Mouse (Mus musculus): ENCODE data around the gene Arhgef9. TPM values are rescaled to one million over a fixed set of nuclear protein-coding genes. Genes with fewer than 3 reads are reported as not detected.
A peak's percentile ranks its signal among the peaks of the same experiment; 100 is the strongest.

Gene Arhgef9
- total and polyA plus RNA-seq, 2 experiments: 1.3 to 4.3 TPM

DNA sequence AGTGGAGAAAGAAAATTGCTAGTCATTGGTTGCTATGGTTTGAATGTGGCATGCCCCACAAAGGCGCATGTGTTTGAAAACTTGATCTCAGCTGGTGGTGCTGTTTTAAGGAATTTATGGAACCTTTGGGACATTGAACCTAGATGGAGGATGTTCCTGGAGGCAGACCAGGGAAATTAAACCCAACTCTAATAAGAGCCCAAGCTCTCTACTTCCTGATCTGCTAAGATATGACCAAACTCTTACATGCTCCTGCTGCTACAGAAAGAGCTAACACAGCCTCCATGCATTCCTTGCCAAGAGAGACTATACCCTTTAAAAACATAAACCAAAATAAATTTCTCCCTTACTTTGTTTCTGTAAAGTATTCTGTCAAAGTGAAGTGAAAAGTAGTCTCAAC is 63.7 kb downstream of the Arhgef9 start:
- Histone ChIP-seq H3K4me3 (ENCODE audit: insufficient read depth, low read depth, low read length) (no peak overlapping the region), H3K4me1 (ENCODE audit: control insufficient read depth, insufficient read depth, low read length) (no peaks in the 10 kb centered on the region), H3K9ac (ENCODE audit: low read depth, low read length) (no peak overlapping the region), H3K27me3 (ENCODE audit: control insufficient read depth, insufficient read depth, low read length) (no peaks in the 10 kb centered on the region), H3K36me3 (ENCODE audit: control insufficient read depth, insufficient read depth, low read length) (no peaks in the 10 kb centered on the region), H3K27ac (replicated peaks; ENCODE audit: insufficient read depth, low read depth, low read length) (no peak overlapping the region), H3K79me2 (ENCODE audit: control insufficient read depth, insufficient read depth, low read length) (no peaks in the 10 kb centered on the region)
- TF ChIP-seq CTCF (IDR thresholded peaks at IDR 0.05; ENCODE audit: low read depth, low read length) (no peak), POLR2A (IDR thresholded peaks at IDR 0.05; ENCODE audit: extremely low read depth, insufficient read depth, low read length) (no peak)
- no peak for DNase-seq (ENCODE audit: extremely low read depth, low read depth, low spot score)
- 100% methylated on average over 1 of the region's 1 CpGs for WGBS

DNA sequence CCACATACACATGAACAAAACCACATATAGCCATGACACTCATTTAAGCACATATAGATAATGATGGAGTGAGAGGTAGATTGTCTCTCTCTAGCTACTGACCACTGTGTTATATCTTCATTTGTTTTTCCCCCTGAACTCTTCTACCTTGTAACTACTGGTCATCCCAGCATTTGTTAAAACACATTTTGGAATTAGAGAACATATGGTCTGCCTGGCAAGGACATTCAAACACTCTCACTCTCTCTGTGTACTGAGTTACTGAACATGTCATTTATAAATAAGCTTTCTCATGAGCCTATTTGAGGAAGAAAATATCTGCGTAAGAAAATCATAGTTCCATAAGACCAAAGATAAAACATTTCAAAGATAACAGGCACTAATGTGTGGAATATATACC is 64.9 kb downstream of the Arhgef9 start:
- 96% methylated on average over 1 of the region's 1 CpGs for WGBS
- no peaks in the 10 kb centered on the region for H3K79me2 ChIP-seq (ENCODE audit: control insufficient read depth, insufficient read depth, low read length)

DNA sequence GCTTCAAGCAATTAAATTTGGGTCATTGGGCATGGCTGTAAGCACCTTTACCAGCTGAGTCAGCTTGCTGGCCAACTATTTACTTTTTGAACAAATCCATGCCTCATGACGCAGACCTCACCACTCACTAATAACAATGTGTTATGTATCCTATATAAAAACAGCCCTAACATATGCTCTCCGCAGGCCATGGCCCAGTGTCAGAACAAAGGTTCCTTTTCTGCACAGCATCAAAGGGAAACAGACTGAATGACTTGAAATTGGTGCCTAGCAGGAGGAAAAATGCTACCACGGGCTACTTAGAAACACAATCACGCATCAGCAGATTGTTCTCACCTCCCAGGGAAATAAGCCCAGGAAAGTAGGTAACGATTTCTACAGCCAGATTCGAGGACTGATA is 73.2 kb downstream of the Arhgef9 start:
- Histone ChIP-seq H3K36me3 (ENCODE audit: control insufficient read depth, insufficient read depth, low read length) (no peaks in the 10 kb centered on the region), H3K27ac (replicated peaks; ENCODE audit: insufficient read depth, low read depth, low read length) (no peak overlapping the region), H3K79me2 (ENCODE audit: control insufficient read depth, insufficient read depth, low read length) (no peaks in the 10 kb centered on the region), H3K4me3 (ENCODE audit: insufficient read depth, low read depth, low read length) (no peak overlapping the region), H3K27me3 (ENCODE audit: control insufficient read depth, insufficient read depth, low read length) (no peaks in the 10 kb centered on the region), H3K4me1 (ENCODE audit: control insufficient read depth, insufficient read depth, low read length) (no peaks in the 10 kb centered on the region), H3K9ac (ENCODE audit: low read depth, low read length) (no peak overlapping the region)
- DNase-seq (ENCODE audit: extremely low read depth, low read depth, low spot score): no peak
- no peak for TF ChIP-seq POLR2A (IDR thresholded peaks at IDR 0.05; ENCODE audit: extremely low read depth, insufficient read depth, low read length)
- no peak for TF ChIP-seq CTCF (IDR thresholded peaks at IDR 0.05; ENCODE audit: low read depth, low read length)
- WGBS: 88% methylated on average over 6 of the region's 6 CpGs

More for the DNA sequence above, 64.9 kb downstream of the Arhgef9 start:
- TF ChIP-seq CTCF (IDR thresholded peaks at IDR 0.05; ENCODE audit: low read depth, low read length) (no peak), POLR2A (IDR thresholded peaks at IDR 0.05; ENCODE audit: extremely low read depth, insufficient read depth, low read length) (no peak)
- Histone ChIP-seq H3K27me3 (ENCODE audit: control insufficient read depth, insufficient read depth, low read length) (no peaks in the 10 kb centered on the region), H3K9ac (ENCODE audit: low read depth, low read length) (no peak overlapping the region), H3K4me1 (ENCODE audit: control insufficient read depth, insufficient read depth, low read length) (no peaks in the 10 kb centered on the region), H3K36me3 (ENCODE audit: control insufficient read depth, insufficient read depth, low read length) (no peaks in the 10 kb centered on the region), H3K4me3 (ENCODE audit: insufficient read depth, low read depth, low read length) (no peak overlapping the region), H3K27ac (replicated peaks; ENCODE audit: insufficient read depth, low read depth, low read length) (no peak overlapping the region)
- no peak for DNase-seq (ENCODE audit: extremely low read depth, low read depth, low spot score)

- TF ChIP-seq POLR2A (IDR thresholded peaks at IDR 0.05; ENCODE audit: extremely low read depth, insufficient read depth, low read length): no peak
- TF ChIP-seq CTCF (IDR thresholded peaks at IDR 0.05; ENCODE audit: low read depth, low read length): no peak
Observed at GRCm38 (mm10) chrX:95104361-95104760, 92.3 kb downstream of the Arhgef9 start.

GRCm38 (mm10) chrX:95087674-95088073 is 109.0 kb downstream of the Arhgef9 start:
- Histone ChIP-seq H3K4me1 (ENCODE audit: control insufficient read depth, insufficient read depth, low read length) (no peaks in the 10 kb centered on the region), H3K27me3 (ENCODE audit: control insufficient read depth, insufficient read depth, low read length) (no peaks in the 10 kb centered on the region), H3K36me3 (ENCODE audit: control insufficient read depth, insufficient read depth, low read length) (no peaks in the 10 kb centered on the region), H3K79me2 (ENCODE audit: control insufficient read depth, insufficient read depth, low read length) (no peaks in the 10 kb centered on the region), H3K27ac (replicated peaks; ENCODE audit: insufficient read depth, low read depth, low read length) (no peak overlapping the region), H3K9ac (ENCODE audit: low read depth, low read length) (no peak overlapping the region), H3K4me3 (ENCODE audit: insufficient read depth, low read depth, low read length) (no peak overlapping the region)
- TF ChIP-seq CTCF (IDR thresholded peaks at IDR 0.05; ENCODE audit: low read depth, low read length) (no peak), POLR2A (IDR thresholded peaks at IDR 0.05; ENCODE audit: extremely low read depth, insufficient read depth, low read length) (no peak)
- 65% methylated on average over 4 of the region's 4 CpGs for WGBS
- DNase-seq (ENCODE audit: extremely low read depth, low read depth, low spot score): no peak

More at GRCm38 (mm10) chrX:95104361-95104760, 92.3 kb downstream of the Arhgef9 start:
- Histone ChIP-seq H3K27me3 (ENCODE audit: control insufficient read depth, insufficient read depth, low read length) (no peaks in the 10 kb centered on the region), H3K9ac (ENCODE audit: low read depth, low read length) (no peak overlapping the region), H3K4me1 (ENCODE audit: control insufficient read depth, insufficient read depth, low read length) (no peaks in the 10 kb centered on the region), H3K27ac (replicated peaks; ENCODE audit: insufficient read depth, low read depth, low read length) (no peak overlapping the region), H3K4me3 (ENCODE audit: insufficient read depth, low read depth, low read length) (no peak overlapping the region), H3K36me3 (ENCODE audit: control insufficient read depth, insufficient read depth, low read length) (no peaks in the 10 kb centered on the region), H3K79me2 (ENCODE audit: control insufficient read depth, insufficient read depth, low read length) (no peaks in the 10 kb centered on the region)
- WGBS: 87% methylated on average over 3 of the region's 3 CpGs
- no peak for DNase-seq (ENCODE audit: extremely low read depth, low read depth, low spot score)

- Histone ChIP-seq H3K79me2 (ENCODE audit: control insufficient read depth, insufficient read depth, low read length) (no peaks in the 10 kb centered on the region), H3K36me3 (ENCODE audit: control insufficient read depth, insufficient read depth, low read length) (no peaks in the 10 kb centered on the region), H3K27me3 (ENCODE audit: control insufficient read depth, insufficient read depth, low read length) (no peaks in the 10 kb centered on the region), H3K4me3 (ENCODE audit: insufficient read depth, low read depth, low read length) (no peak overlapping the region), H3K4me1 (ENCODE audit: control insufficient read depth, insufficient read depth, low read length) (no peaks in the 10 kb centered on the region), H3K9ac (ENCODE audit: low read depth, low read length) (no peak overlapping the region), H3K27ac (replicated peaks; ENCODE audit: insufficient read depth, low read depth, low read length) (no peak overlapping the region)
- 45% methylated on average over 9 of the region's 9 CpGs for WGBS
- peak; percentile 41 for DNase-seq (ENCODE audit: extremely low read depth, low read depth, low spot score)
- TF ChIP-seq POLR2A (IDR thresholded peaks at IDR 0.05; ENCODE audit: extremely low read depth, insufficient read depth, low read length) (no peak), CTCF (IDR thresholded peaks at IDR 0.05; ENCODE audit: low read depth, low read length) (no peak)
Observed at GRCm38 (mm10) chrX:95077013-95077699, 119.5 kb downstream of the Arhgef9 start.
